Mouse (Mus musculus) embryo, embryonic 10.5 days (tissue): ENCODE results near the gene Kbtbd7.
"Not testable (repeated sequence)": the region's sequence is repeated elsewhere in the genome, so short reads cannot be mapped to it uniquely, and the experiment has no call there.

Experiments
- DNase-seq: peaks from one replicate; pipeline ENCODE4 v3.0.0-alpha.2; 2015; ENCODE audit warnings: low spot score

Kbtbd7 gene

GRCm38 (mm10) chr14:79451681-79452590 is 25.6 kb downstream of the Kbtbd7 start, which contains the start of gene Kbtbd6:
Gene Kbtbd6 (plus strand): TSS chr14:79451835.
- DNase-seq, result peak; percentile 97

- DNase-seq, result not testable (repeated sequence)
Measured at GRCm38 (mm10) chr14:79452591-79452934, 26.3 kb downstream of the Kbtbd7 start.

- DNase-seq, result no peak
Measured at GRCm38 (mm10) chr14:79460401-79460800, 34.1 kb downstream of the Kbtbd7 start.

GRCm38 (mm10) chr14:79460988-79461387 is 34.7 kb downstream of the Kbtbd7 start:
- DNase-seq, result no peak

- no peak for DNase-seq
Measured at GRCm38 (mm10) chr14:79465623-79466022, 39.3 kb downstream of the Kbtbd7 start.

- peak; percentile 75 for DNase-seq
Measured at GRCm38 (mm10) chr14:79467621-79468020, 41.3 kb downstream of the Kbtbd7 start.

- no peak for DNase-seq
Measured at GRCm38 (mm10) chr14:79473384-79473783, 47.1 kb downstream of the Kbtbd7 start.
